Comparison of ENCODE assay signal across 33 mouse cellular contexts in genomic region chr7:135244171-135244880, GRCm38 (mm10). TPM values are rescaled to one million over a fixed set of nuclear protein-coding genes. Genes with fewer than 3 reads are reported as not detected.
A peak's percentile ranks its signal among the peaks of the same experiment; 100 is the strongest.
DNase-seq lines count a peak whose midpoint lies in the region.
"Had no signal": no experiment of that assay in that cellular context is flagged by ENCODE, and none has a peak within 500 bp of the region (broad histone marks: within the 10 kb centered on the region; RNA-seq: fewer than 3 reads in every experiment).

No protein-coding gene starts in this region.

- no peak overlapping the region for H3K4me3 ChIP-seq in heart, embryonic 10.5 days
- H3K4me3 ChIP-seq: embryonic facial prominence, embryonic 13.5 days; forebrain, embryonic 10.5 days; hindbrain, embryonic 12.5 days; limb, embryonic 12.5 days; liver, embryonic 15.5 days; lung, embryonic 15.5 days; midbrain, embryonic 10.5 days; midbrain, embryonic 15.5 days; neural tube, embryonic 15.5 days; stomach, embryonic 15.5 days had no signal

- H3K9me3 ChIP-seq in heart, embryonic 10.5 days: no peaks in the 10 kb centered on the region
- H3K9me3 ChIP-seq: embryonic facial prominence, embryonic 13.5 days; forebrain, embryonic 10.5 days; hindbrain, embryonic 12.5 days; limb, embryonic 12.5 days; liver, embryonic 15.5 days; lung, embryonic 15.5 days; midbrain, embryonic 10.5 days; midbrain, embryonic 15.5 days; neural tube, embryonic 15.5 days; stomach, embryonic 15.5 days had no signal

- H3K36me3 ChIP-seq in heart, embryonic 10.5 days: no peaks in the 10 kb centered on the region
- H3K36me3 ChIP-seq: embryonic facial prominence, embryonic 13.5 days; forebrain, embryonic 10.5 days; G1E; hindbrain, embryonic 12.5 days; limb, embryonic 12.5 days; liver, embryonic 15.5 days; lung, embryonic 15.5 days; midbrain, embryonic 10.5 days; midbrain, embryonic 15.5 days; neural tube, embryonic 15.5 days; stomach, embryonic 15.5 days had no signal

- H3K27me3 ChIP-seq in heart, embryonic 10.5 days (ENCODE audit: insufficient read depth, poor library complexity, severe bottlenecking): peaks cover under 1% of the 10 kb centered on the region; the same call in 1 of the 2 replicates
- H3K27me3 ChIP-seq: embryonic facial prominence, embryonic 13.5 days; hindbrain, embryonic 12.5 days; limb, embryonic 12.5 days; liver, embryonic 15.5 days; lung, embryonic 15.5 days; midbrain, embryonic 15.5 days; neural tube, embryonic 15.5 days; stomach, embryonic 15.5 days had no signal

- H3K4me1 ChIP-seq in heart, embryonic 10.5 days: no peaks in the 10 kb centered on the region
- H3K4me1 ChIP-seq: embryonic facial prominence, embryonic 13.5 days; forebrain, embryonic 10.5 days; hindbrain, embryonic 12.5 days; limb, embryonic 12.5 days; liver, embryonic 15.5 days; lung, embryonic 15.5 days; midbrain, embryonic 10.5 days; midbrain, embryonic 15.5 days; neural tube, embryonic 15.5 days; stomach, embryonic 15.5 days had no signal

- intact Hi-C loops in heart, postnatal 36 days (cut with DNase I): no loop called here

- DNase-seq in cerebellum, adult 18-20 months: peak; percentile 9 to 14
- no peak for DNase-seq in cerebellum, adult 11-12 months
- peak; percentile 48 for DNase-seq in heart, embryonic 10.5 days (ENCODE audit: low spot score)
- DNase-seq in heart, postnatal 36 days: no peak
- peak; percentile 14 for DNase-seq in cerebellum, adult 9-11 months
- DNase-seq in thymus, adult 18-20 months: no peak
- DNase-seq in ovary, postnatal 10 days (ENCODE audit: low spot score): no peak
- DNase-seq: adrenal gland, adult 8-10 months; kidney, adult 9 months; kidney, postnatal 14 days; layer of hippocampus, adult 9-11 months; right cerebral cortex, postnatal 25 days; thymus, postnatal 14 days had no signal

- H3K27ac ChIP-seq in heart, embryonic 10.5 days: no peak overlapping the region
- H3K27ac ChIP-seq: embryonic facial prominence, embryonic 13.5 days; forebrain, embryonic 10.5 days; hindbrain, embryonic 12.5 days; limb, embryonic 12.5 days; liver, embryonic 15.5 days; lung, embryonic 15.5 days; midbrain, embryonic 10.5 days; midbrain, embryonic 15.5 days; neural tube, embryonic 15.5 days; stomach, embryonic 15.5 days had no signal

- 76% methylated on average over 9 of the region's 9 CpGs for WGBS in heart, embryonic 10.5 days

RNA-seq across cellular contexts. Expression of gene Nps, which starts 14.2 kb away (rescaled TPM):
- not detected in 2 replicates for polyA plus RNA-seq in heart, embryonic 10.5 days (2016; fragmentation: Nextera tagmentation; extraction: Ambion mirVana)
- total RNA-seq in heart, postnatal 36 days (2021): not detected
- total RNA-seq: common myeloid progenitor, adult 5-6 weeks; gastrocnemius, postnatal 4 days; heart, adult 8-10 months; heart, postnatal 25 days; left cerebral cortex, postnatal 14 days; liver, adult 2 months; megakaryocyte progenitor cell, adult 5-6 weeks had no signal
- polyA plus RNA-seq: forebrain, embryonic 10.5 days; G1E; heart, embryonic 14.5 days; hindbrain, embryonic 12.5 days; intestine, postnatal 0 days; liver, adult 2 months; liver, embryonic 15.5 days; midbrain, embryonic 10.5 days; neural tube, embryonic 15.5 days; stomach, embryonic 15.5 days had no signal

Comparison
In these comparisons a context has a peak if more than half of its experiments do, and no peak if none do; other contexts are left out.
1. DNase-seq: peak in cerebellum, adult 18-20 months (2 of 2), heart, embryonic 10.5 days (single experiment) and cerebellum, adult 9-11 months (single experiment); none in cerebellum, adult 11-12 months (single experiment), heart, postnatal 36 days (0 of 2), thymus, adult 18-20 months (0 of 2) and ovary, postnatal 10 days (single experiment).